Comparison of ENCODE assay signal across 8 mouse cellular contexts in the genomic region with DNA sequence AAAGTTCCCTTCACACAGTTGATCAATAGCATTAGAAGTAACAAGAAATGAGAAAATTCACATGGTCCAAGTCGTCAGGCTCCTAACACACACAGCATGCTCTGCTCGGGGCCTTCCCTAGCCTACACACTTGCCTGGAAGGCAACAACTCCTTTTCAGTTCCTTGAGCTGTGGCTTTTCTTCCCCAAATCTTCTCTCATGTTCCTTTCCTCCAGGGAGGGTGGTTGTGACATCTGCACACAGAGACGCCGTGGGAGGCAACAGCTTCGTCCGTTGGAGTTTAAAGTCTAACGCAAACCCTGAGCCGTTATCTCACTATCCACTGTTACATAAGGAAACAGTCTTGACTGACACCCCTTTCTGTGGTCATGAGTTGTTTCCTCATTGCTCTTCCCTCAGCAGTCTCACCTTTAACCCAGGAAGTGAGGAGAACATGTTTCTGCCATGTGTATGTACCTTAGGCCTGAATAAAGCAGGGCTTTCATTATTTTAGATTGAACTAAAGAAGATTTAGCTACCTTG.
A peak's percentile ranks its signal among the peaks of the same experiment; 100 is the strongest.
DNase-seq lines count a peak whose midpoint lies in the region; ATAC-seq and TF ChIP-seq lines count a peak whose summit lies in the region.

No protein-coding gene starts in this region.

- H3K27ac ChIP-seq in midbrain, postnatal 0 days (ENCODE audit: low read depth, low read length): no peak overlapping the region

- no peaks in the 10 kb centered on the region for H3K36me3 ChIP-seq in midbrain, postnatal 0 days (ENCODE audit: insufficient read depth, low read length)

- no peaks in the 10 kb centered on the region for H3K27me3 ChIP-seq in midbrain, postnatal 0 days (ENCODE audit: insufficient read depth, low read length)

- no peak overlapping the region for H3K4me2 ChIP-seq in midbrain, postnatal 0 days (ENCODE audit: low read depth, low read length, poor library complexity, severe bottlenecking)

- ATAC-seq in midbrain, postnatal 0 days (ENCODE audit: low FRiP score): no peak

- no peak overlapping the region for H3K4me3 ChIP-seq in midbrain, postnatal 0 days (ENCODE audit: low read depth, low read length)

- H3K4me1 ChIP-seq in midbrain, postnatal 0 days (ENCODE audit: insufficient read depth, low read length): no peaks in the 10 kb centered on the region

- H3K9me3 ChIP-seq in midbrain, postnatal 0 days (ENCODE audit: low read length): no peaks in the 10 kb centered on the region

- intact Hi-C loops in heart, postnatal 10 days (cut with DNase I): no loop called here

- 94% methylated on average over 8 of the region's 8 CpGs for WGBS in midbrain, postnatal 0 days

- H3K9ac ChIP-seq in midbrain, postnatal 0 days (replicated peaks; ENCODE audit: low read length, poor library complexity, severe bottlenecking): no peak overlapping the region

- DNase-seq in layer of hippocampus, postnatal 36 days: peak; percentile 4 to 19
- no peak for DNase-seq in layer of hippocampus, adult 8-10 months (ENCODE audit: low spot score in 2 of 2)
- peak; percentile 10 to 11 for DNase-seq in frontal cortex, postnatal 25 days (ENCODE audit: low spot score in 2 of 2)
- peak; percentile 28 to 50 for DNase-seq in lung, postnatal 4 days
- DNase-seq in thymus, postnatal 0 days (ENCODE audit: low spot score): peak; percentile 73
- DNase-seq in midbrain, postnatal 0 days (ENCODE audit: low spot score): no peak
- DNase-seq in urinary bladder, postnatal 10 days (ENCODE audit: low spot score): no peak
- no peak for DNase-seq in heart, postnatal 10 days

- TF ChIP-seq CTCF in midbrain, postnatal 0 days (IDR thresholded peaks at IDR 0.05): no peak

Comparison
In these comparisons a context has a peak if more than half of its experiments do, and no peak if none do; other contexts are left out.
1. DNase-seq: peak in layer of hippocampus, postnatal 36 days (2 of 2), frontal cortex, postnatal 25 days (2 of 2), lung, postnatal 4 days (2 of 2) and thymus, postnatal 0 days (single experiment); none in layer of hippocampus, adult 8-10 months (0 of 2), midbrain, postnatal 0 days (single experiment), urinary bladder, postnatal 10 days (single experiment) and heart, postnatal 10 days (0 of 2).